Mouse (Mus musculus) liver, postnatal 0 days (tissue): ENCODE data around the gene Lrrc4.

Experiments used
- CTCF ChIP-seq: sonication (generic); IDR thresholded peaks from 2 replicates; pipeline ENCODE4 v1.5.1; 2016; ENCODE audit warnings: antibody characterized with exemption, low read depth
- EP300 ChIP-seq: IDR thresholded peaks from 2 replicates; pipeline ENCODE4 v1.6.1; 2016; ENCODE audit warnings: antibody characterized with exemption, low read depth, mild to moderate bottlenecking

DNA sequence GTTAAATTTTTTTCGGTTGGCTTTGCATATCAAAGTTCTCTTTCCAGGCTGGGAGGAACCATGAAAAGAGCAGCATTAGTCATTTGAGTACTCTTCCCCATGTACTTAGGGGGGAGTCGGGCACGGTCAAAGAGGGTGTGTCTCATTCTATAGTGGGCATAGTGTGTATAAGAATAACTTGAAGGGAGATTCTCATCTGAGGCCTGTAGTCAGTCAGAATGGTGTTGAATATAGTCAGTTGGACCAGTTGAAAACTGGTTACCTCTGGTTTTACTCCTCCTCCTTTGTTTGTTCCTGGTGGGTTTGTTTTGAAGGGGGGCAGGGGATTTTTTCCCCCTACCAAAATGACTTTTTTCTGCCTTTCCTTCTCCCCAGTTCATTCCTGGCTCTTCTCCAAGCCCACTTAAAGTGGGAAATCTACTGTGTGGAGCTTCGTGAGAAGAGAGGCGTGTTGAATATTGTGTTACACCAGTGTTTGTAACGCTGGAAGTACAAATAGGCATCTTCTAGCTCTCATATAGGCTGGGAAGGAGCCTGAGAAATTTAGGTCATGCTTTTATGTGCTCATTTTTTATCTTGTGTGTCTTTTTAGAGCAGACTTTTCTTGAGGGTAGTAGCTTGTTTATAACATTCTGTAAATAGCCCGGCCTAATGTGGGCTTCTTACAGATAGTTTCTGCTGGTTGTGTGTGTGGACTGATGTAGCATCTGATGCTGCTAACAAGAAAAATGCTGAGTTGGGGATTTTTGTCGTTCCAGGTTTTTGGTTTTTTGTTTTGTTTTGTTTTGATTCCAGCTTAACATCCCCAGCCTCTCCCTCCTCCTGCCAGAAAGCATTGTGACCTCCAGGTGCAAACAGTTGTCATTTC is 125.2 kb downstream of the Lrrc4 start:
- no peak for TF ChIP-seq CTCF
- no peak for TF ChIP-seq EP300
